ENCODE assay signal across 29 mouse cellular contexts in the genomic region with DNA sequence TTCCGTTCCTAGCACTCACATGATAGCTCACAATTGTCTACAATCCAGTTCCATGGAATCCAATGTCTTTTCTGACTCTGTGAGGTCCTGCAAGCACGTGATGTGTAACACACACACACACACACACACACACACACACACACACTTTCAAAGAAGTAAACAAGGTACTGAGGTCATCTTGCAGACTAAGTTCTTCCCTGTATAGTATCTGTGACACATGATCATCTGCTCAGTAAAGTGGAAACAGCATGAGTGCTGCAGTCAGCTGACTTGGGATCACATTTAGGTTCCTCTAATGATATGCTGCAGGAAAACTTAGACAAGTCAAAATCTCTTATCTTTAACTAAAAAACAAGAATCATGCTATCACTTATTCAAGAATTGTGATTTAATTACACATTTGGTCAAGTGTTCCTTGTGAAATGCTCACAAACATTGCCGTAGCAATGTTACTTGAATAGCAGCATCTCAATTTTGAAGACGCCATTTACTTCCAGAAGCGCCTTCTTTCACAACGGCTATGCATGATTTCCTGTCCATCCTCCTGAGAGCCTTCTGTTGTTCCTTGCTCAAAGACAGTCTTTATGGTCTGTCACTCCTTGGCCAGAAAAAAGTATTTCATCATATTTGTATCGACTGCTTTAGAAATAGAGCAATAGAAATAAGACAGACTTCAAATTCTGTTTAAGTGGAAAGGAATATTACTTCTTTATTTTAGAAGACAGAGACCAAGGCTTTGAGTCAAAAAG. TPM values are rescaled to one million over a fixed set of nuclear protein-coding genes. Genes with fewer than 3 reads are reported as not detected.
DNase-seq lines count a peak whose midpoint lies in the region; ATAC-seq and TF ChIP-seq lines count a peak whose summit lies in the region.
"Had no signal": no experiment of that assay in that cellular context is flagged by ENCODE, and none has a peak within 500 bp of the region (broad histone marks: within the 10 kb centered on the region; RNA-seq: fewer than 3 reads in every experiment).

No protein-coding gene starts in this region.

- 79% methylated on average over 7 of the region's 7 CpGs for WGBS in lung, postnatal 0 days
- WGBS in neural tube, embryonic 15.5 days, result 83% methylated on average over 7 of the region's 7 CpGs
- 85% methylated on average over 7 of the region's 7 CpGs for WGBS in stomach, postnatal 0 days

- no peak for ATAC-seq in lung, postnatal 0 days
- no peak for ATAC-seq in neural tube, embryonic 15.5 days (ENCODE audit: low FRiP score)
- no peak for ATAC-seq in stomach, postnatal 0 days (ENCODE audit: low FRiP score, low TSS enrichment)
- ATAC-seq: activated CD4-positive, CD25-positive, alpha-beta regulatory T cell, adult 4 months had no signal

- TF ChIP-seq CTCF in gastrocnemius, adult 2 months (IDR thresholded peaks at IDR 0.05), result no peak
- no peak for TF ChIP-seq CTCF in lung, postnatal 0 days (IDR thresholded peaks at IDR 0.05)
- TF ChIP-seq CTCF in stomach, postnatal 0 days (IDR thresholded peaks at IDR 0.05; ENCODE audit: low read depth), result no peak

- peaks cover 6% of the 10 kb centered on the region; the same call in 1 of the 2 replicates for H3K36me3 ChIP-seq in lung, postnatal 0 days (ENCODE audit: insufficient read depth, low read length)
- peaks cover 4% of the 10 kb centered on the region; the same call in 1 of the 2 replicates for H3K36me3 ChIP-seq in splenic B cell, adult 2 months (ENCODE audit: control insufficient read depth, insufficient read depth, low read length, poor library complexity, severe bottlenecking)
- peaks cover 13% of the 10 kb centered on the region; the same call in 1 of the 2 replicates for H3K36me3 ChIP-seq in neural tube, embryonic 15.5 days
- H3K36me3 ChIP-seq in stomach, postnatal 0 days (ENCODE audit: control insufficient read depth, insufficient read depth, low read length), result peaks cover 4% of the 10 kb centered on the region; the same call in 1 of the 2 replicates
- H3K36me3 ChIP-seq: liver, embryonic 13.5 days had no signal

- H3K9ac ChIP-seq in lung, postnatal 0 days (replicated peaks; ENCODE audit: low read depth), result no peak overlapping the region
- no peak overlapping the region for H3K9ac ChIP-seq in neural tube, embryonic 15.5 days (replicated peaks)
- H3K9ac ChIP-seq in stomach, postnatal 0 days (ENCODE audit: low read length), result no peak overlapping the region
- H3K9ac ChIP-seq: embryonic facial prominence, embryonic 12.5 days; forebrain, embryonic 12.5 days; heart, embryonic 15.5 days; hindbrain, embryonic 15.5 days; liver, embryonic 13.5 days; lung, embryonic 14.5 days had no signal

- no peak for DNase-seq in gastrocnemius, adult 2 months
- DNase-seq in gastrocnemius, postnatal 14 days, result no peak
- DNase-seq in lung, postnatal 0 days (ENCODE audit: low spot score), result peak; percentile 38
- DNase-seq in lung, postnatal 4 days, result no peak
- peak; percentile 27 for DNase-seq in brain, adult 2 months (ENCODE audit: low read depth, low spot score)
- DNase-seq in splenic B cell, adult 2 months (ENCODE audit: low read depth, low spot score), result peak; percentile 20
- DNase-seq in stomach, postnatal 0 days (ENCODE audit: low spot score), result no peak
- DNase-seq: adrenal gland, postnatal 10 days; cerebellum, adult 11 months; cerebellum, postnatal 10 days; gastrocnemius, postnatal 25 days; heart, postnatal 36 days; kidney, adult 9 months; kidney, postnatal 14 days; layer of hippocampus, postnatal 36 days; liver, embryonic 13.5 days; lung, embryonic 14.5 days; lung, postnatal 36 days; right cerebral cortex, adult 18-20 months; thymus, adult 18-20 months; thymus, postnatal 36 days had no signal

- H3K4me2 ChIP-seq in lung, postnatal 0 days (replicated peaks; ENCODE audit: low read depth, low read length), result no peak overlapping the region
- no peak overlapping the region for H3K4me2 ChIP-seq in neural tube, embryonic 15.5 days
- H3K4me2 ChIP-seq in stomach, postnatal 0 days (replicated peaks; ENCODE audit: low read depth), result no peak overlapping the region
- H3K4me2 ChIP-seq: embryonic facial prominence, embryonic 12.5 days; forebrain, embryonic 12.5 days; heart, embryonic 15.5 days; hindbrain, embryonic 15.5 days; liver, embryonic 13.5 days; lung, embryonic 14.5 days; midbrain, embryonic 11.5 days had no signal

- H3K27ac ChIP-seq in gastrocnemius, adult 2 months, result peak overlapping the region; percentile 81
- no peak overlapping the region for H3K27ac ChIP-seq in lung, postnatal 0 days (ENCODE audit: low read length)
- no peak overlapping the region for H3K27ac ChIP-seq in neural tube, embryonic 15.5 days (replicated peaks)
- no peak overlapping the region for H3K27ac ChIP-seq in stomach, postnatal 0 days (replicated peaks)
- H3K27ac ChIP-seq: embryonic facial prominence, embryonic 12.5 days; forebrain, embryonic 12.5 days; heart, embryonic 15.5 days; hindbrain, embryonic 15.5 days; liver, embryonic 13.5 days had no signal

- H3K27me3 ChIP-seq in lung, postnatal 0 days (replicated peaks; ENCODE audit: insufficient read depth, low read length), result no peaks in the 10 kb centered on the region
- H3K27me3 ChIP-seq in splenic B cell, adult 2 months (ENCODE audit: control insufficient read depth, insufficient read depth, low read length, poor library complexity, severe bottlenecking), result no peaks in the 10 kb centered on the region
- no peaks in the 10 kb centered on the region for H3K27me3 ChIP-seq in neural tube, embryonic 15.5 days (replicated peaks)
- no peaks in the 10 kb centered on the region for H3K27me3 ChIP-seq in stomach, postnatal 0 days (ENCODE audit: control insufficient read depth, insufficient read depth, low read length)
- H3K27me3 ChIP-seq: embryonic facial prominence, embryonic 12.5 days; forebrain, embryonic 12.5 days; heart, embryonic 15.5 days; hindbrain, embryonic 15.5 days; liver, embryonic 13.5 days had no signal

- no peaks in the 10 kb centered on the region for H3K9me3 ChIP-seq in lung, postnatal 0 days (ENCODE audit: low read length)
- H3K9me3 ChIP-seq in neural tube, embryonic 15.5 days (replicated peaks), result no peaks in the 10 kb centered on the region
- H3K9me3 ChIP-seq in stomach, postnatal 0 days (ENCODE audit: control insufficient read depth, low read length), result no peaks in the 10 kb centered on the region
- H3K9me3 ChIP-seq: embryonic facial prominence, embryonic 12.5 days; forebrain, embryonic 12.5 days; G1E; heart, embryonic 15.5 days; hindbrain, embryonic 15.5 days; liver, embryonic 13.5 days had no signal

- H3K4me1 ChIP-seq in lung, postnatal 0 days (ENCODE audit: insufficient read depth, low read depth, low read length), result no peaks in the 10 kb centered on the region
- 0 out of 2 replicates have a peak, but pooled peaks cover 4% of the 10 kb centered on the region for H3K4me1 ChIP-seq in neural tube, embryonic 15.5 days
- H3K4me1 ChIP-seq in stomach, postnatal 0 days (replicated peaks; ENCODE audit: control insufficient read depth, insufficient read depth), result no peaks in the 10 kb centered on the region; the same call in 1 of the 2 replicates
- H3K4me1 ChIP-seq: embryonic facial prominence, embryonic 12.5 days; forebrain, embryonic 12.5 days; heart, embryonic 15.5 days; hindbrain, embryonic 15.5 days; liver, embryonic 13.5 days had no signal

- intact Hi-C loops in gastrocnemius, adult 2 months (cut with DNase I), result loop anchor here (10.0 kb wide), 1 partner anchor 245 kb away; no protein-coding TSS in a partner anchor
- intact Hi-C loops in gastrocnemius, postnatal 14 days (cut with DNase I; ENCODE audit: low total_unique reads), result no loop called here

- peak overlapping the region; percentile 11 for H3K4me3 ChIP-seq in gastrocnemius, adult 2 months
- no peak overlapping the region for H3K4me3 ChIP-seq in lung, postnatal 0 days (ENCODE audit: low read depth, low read length)
- H3K4me3 ChIP-seq in neural tube, embryonic 15.5 days (replicated peaks), result no peak overlapping the region
- H3K4me3 ChIP-seq in stomach, postnatal 0 days (ENCODE audit: low read depth, low read length), result no peak overlapping the region
- H3K4me3 ChIP-seq: embryonic facial prominence, embryonic 12.5 days; forebrain, embryonic 12.5 days; heart, embryonic 15.5 days; hindbrain, embryonic 15.5 days; liver, embryonic 13.5 days had no signal

- no peak for TF ChIP-seq EP300 in lung, postnatal 0 days (IDR thresholded peaks at IDR 0.05)
- TF ChIP-seq EP300 in stomach, postnatal 0 days (optimal IDR thresholded peaks at IDR 0.05), result no peak

RNA-seq across cellular contexts. Expression of a gene that starts 19.6 kb away (rescaled TPM):
- total RNA-seq in gastrocnemius, adult 2 months (2021), result 10 to 100 TPM; 17.0 to 20.1 TPM
- total RNA-seq in gastrocnemius, postnatal 14 days (2021), result 10 to 100 TPM; 27.0 to 31.6 TPM
- polyA plus RNA-seq in lung, postnatal 0 days (2015; fragmentation: Nextera tagmentation; extraction: Ambion mirVana), result 77.7 and 87.3 TPM in 2 replicates
- 138 and 139 TPM in 2 replicates for polyA plus RNA-seq in neural tube, embryonic 15.5 days (2015; fragmentation: Nextera tagmentation; extraction: Ambion mirVana)
- polyA plus RNA-seq in stomach, postnatal 0 days (2015; fragmentation: Nextera tagmentation; extraction: Ambion mirVana), result 44.6 and 47.5 TPM in 2 replicates

RNA-seq across cellular contexts. Expression of a gene that starts 19.7 kb away (rescaled TPM):
- total RNA-seq in gastrocnemius, adult 2 months (2021), result 100 to 1,000 TPM; 181 to 195 TPM
- total RNA-seq in gastrocnemius, postnatal 14 days (2021), result 100 to 1,000 TPM; 175 to 187 TPM
- 30.0 and 34.7 TPM in 2 replicates for polyA plus RNA-seq in lung, postnatal 0 days (2015; fragmentation: Nextera tagmentation; extraction: Ambion mirVana)
- 64.2 and 72.0 TPM in 2 replicates for polyA plus RNA-seq in neural tube, embryonic 15.5 days (2015; fragmentation: Nextera tagmentation; extraction: Ambion mirVana)
- 45.6 and 54.0 TPM in 2 replicates for polyA plus RNA-seq in stomach, postnatal 0 days (2015; fragmentation: Nextera tagmentation; extraction: Ambion mirVana)

RNA-seq across cellular contexts. Expression of a gene that starts 53.1 kb away (rescaled TPM):
- total RNA-seq in gastrocnemius, adult 2 months (2021), result 10 to 100 TPM; 41.6 to 47.9 TPM
- 10 to 100 TPM; 27.7 to 34.3 TPM for total RNA-seq in gastrocnemius, postnatal 14 days (2021)
- 2.4 and 2.5 TPM in 2 replicates for polyA plus RNA-seq in lung, postnatal 0 days (2015; fragmentation: Nextera tagmentation; extraction: Ambion mirVana)
- 2.5 TPM in 2 replicates for polyA plus RNA-seq in neural tube, embryonic 15.5 days (2015; fragmentation: Nextera tagmentation; extraction: Ambion mirVana)
- 1.8 and 2.0 TPM in 2 replicates for polyA plus RNA-seq in stomach, postnatal 0 days (2015; fragmentation: Nextera tagmentation; extraction: Ambion mirVana)

RNA-seq across cellular contexts. Expression of a gene that starts 56.8 kb away (rescaled TPM):
- total RNA-seq in gastrocnemius, adult 2 months (2021), result under 1 TPM; 0.18 to 0.42 TPM
- 1 to 10 TPM in 1 of 2 experiments, under 1 TPM in 1; 0.68 to 1.1 TPM for total RNA-seq in gastrocnemius, postnatal 14 days (2021)
- 4.1 TPM in 2 replicates for polyA plus RNA-seq in lung, postnatal 0 days (2015; fragmentation: Nextera tagmentation; extraction: Ambion mirVana)
- 2.8 and 3.0 TPM in 2 replicates for polyA plus RNA-seq in neural tube, embryonic 15.5 days (2015; fragmentation: Nextera tagmentation; extraction: Ambion mirVana)
- 15.8 and 16.0 TPM in 2 replicates for polyA plus RNA-seq in stomach, postnatal 0 days (2015; fragmentation: Nextera tagmentation; extraction: Ambion mirVana)

Comparison
In these comparisons a context has a peak if more than half of its experiments do, and no peak if none do; other contexts are left out.
1. DNase-seq: peak in lung, postnatal 0 days (single experiment), brain, adult 2 months (single experiment) and splenic B cell, adult 2 months (single experiment); none in gastrocnemius, adult 2 months (single experiment), gastrocnemius, postnatal 14 days (single experiment), lung, postnatal 4 days (0 of 2) and stomach, postnatal 0 days (single experiment).